Mouse (Mus musculus): ENCODE measurements around the gene Hmg20b. TPM values are rescaled to one million over a fixed set of nuclear protein-coding genes. Genes with fewer than 3 reads are reported as not detected.

The Hmg20b gene
- polyA plus RNA-seq, 1 experiment from 2014 or later, result 27.1 TPM

DNA sequence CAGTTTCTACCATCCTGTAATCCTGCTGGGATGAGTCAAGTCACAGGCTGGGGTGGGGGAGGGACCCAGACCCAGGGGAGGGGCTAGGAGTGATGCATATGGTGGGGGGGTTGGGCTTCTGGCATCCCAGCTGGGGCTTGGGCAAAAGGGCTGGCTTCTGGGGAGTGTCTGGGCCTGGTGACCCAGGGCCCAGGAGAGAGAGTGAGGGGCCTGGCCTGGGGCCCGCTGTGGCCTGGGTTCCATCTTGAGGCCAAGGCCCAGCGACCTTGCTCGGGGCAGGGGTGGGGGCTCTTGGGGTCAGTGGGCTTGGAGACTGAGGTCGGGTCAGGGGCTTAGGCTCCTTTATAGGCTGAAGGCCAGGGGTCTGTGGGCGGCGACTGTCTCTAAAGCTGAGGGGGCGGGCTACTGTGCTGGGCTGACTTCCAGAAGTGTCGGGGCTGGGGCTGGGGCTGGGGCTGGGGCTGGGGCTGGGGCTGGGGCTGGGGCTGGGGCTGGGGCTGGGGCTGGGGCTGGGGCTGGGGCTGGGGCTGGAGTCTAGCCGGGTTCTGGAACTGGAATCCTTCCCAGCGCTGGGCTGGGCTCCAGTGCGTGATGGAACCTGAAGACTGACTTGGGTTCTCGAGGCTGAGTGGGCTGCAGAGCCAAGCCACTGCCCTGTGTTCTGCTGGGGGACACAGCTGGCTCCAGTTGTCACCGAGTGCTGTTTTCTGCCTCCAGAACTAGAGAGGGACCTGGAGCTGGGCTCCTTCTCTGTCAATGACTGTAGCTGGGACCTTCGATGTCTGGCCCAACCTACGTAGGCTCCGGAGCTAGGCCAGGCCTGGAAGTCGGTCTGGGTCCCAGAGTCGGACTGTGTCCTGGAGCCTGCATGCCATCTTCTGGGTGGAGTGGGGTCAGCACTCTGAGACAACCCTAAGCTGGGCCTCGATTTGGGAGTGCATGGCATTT lies 14.6 kb downstream of the Hmg20b start:
- DNase-seq, result no peak
- no peak overlapping the region for H3K4me3 ChIP-seq (replicated peaks)
- 70% methylated on average over 18 of the region's 19 CpGs for WGBS (ENCODE audit: insufficient replicate concordance)
- H3K9me3 ChIP-seq (replicated peaks), result no peaks in the 10 kb centered on the region
- H3K27ac ChIP-seq, result no peak overlapping the region
- H3K4me1 ChIP-seq (replicated peaks), result peaks cover 22% of the 10 kb centered on the region
- no peak overlapping the region for H3K9ac ChIP-seq
- ATAC-seq (ENCODE audit: low read depth), result no peak
- peaks cover 37% of the 10 kb centered on the region for H3K27me3 ChIP-seq
- no peaks in the 10 kb centered on the region for H3K36me3 ChIP-seq
- H3K4me2 ChIP-seq, result no peak overlapping the region

DNA sequence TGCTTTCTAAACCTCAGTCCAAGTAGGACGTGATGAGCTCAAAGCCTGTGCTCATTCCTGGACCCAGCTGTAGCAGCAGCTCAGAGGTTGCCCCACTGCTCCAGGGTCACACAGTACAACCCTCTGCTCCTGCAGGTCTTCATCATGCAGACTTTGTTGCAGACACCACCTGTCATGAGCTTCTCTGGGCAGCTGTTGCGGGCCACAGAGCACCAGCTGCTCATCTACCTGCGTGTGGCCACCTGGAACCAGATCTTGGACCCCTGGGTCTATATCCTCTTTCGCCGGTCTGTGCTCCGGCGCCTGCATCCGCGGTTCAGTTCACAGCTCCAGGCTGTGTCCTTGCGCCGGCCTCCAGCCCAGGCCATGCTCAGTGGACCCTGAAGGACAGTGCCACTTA lies 16.0 kb downstream of the Hmg20b start:
- DNase-seq (no peak), ATAC-seq (ENCODE audit: low read depth) (no peak)
- Histone ChIP-seq H3K4me2 (no peak overlapping the region), H3K27ac (no peak overlapping the region), H3K9me3 (replicated peaks) (no peaks in the 10 kb centered on the region), H3K4me3 (replicated peaks) (no peak overlapping the region), H3K36me3 (no peaks in the 10 kb centered on the region), H3K4me1 (replicated peaks) (peaks cover 25% of the 10 kb centered on the region), H3K9ac (no peak overlapping the region), H3K27me3 (peaks cover 37% of the 10 kb centered on the region)
- 80% methylated on average over 11 of the region's 11 CpGs for WGBS (ENCODE audit: insufficient replicate concordance)

DNA sequence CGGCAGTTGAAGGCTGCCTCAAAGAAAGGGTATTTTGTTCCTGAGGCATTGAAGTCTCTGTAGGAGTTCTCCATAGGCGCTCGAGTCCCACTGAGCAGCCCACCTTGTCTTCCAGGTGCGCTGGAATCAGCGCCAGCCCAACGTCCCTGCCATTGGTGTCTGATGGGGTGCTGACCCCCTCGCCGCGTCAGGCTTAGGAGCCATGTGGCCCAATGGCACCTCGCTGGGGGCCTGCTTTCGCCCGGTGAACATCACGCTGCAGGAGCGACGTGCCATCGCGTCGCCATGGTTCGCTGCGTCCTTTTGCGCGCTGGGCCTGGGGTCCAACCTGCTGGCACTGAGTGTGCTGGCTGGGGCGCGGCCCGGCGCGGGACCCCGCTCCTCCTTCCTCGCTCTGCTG lies 18.0 kb downstream of the Hmg20b start:
- Histone ChIP-seq H3K4me3 (replicated peaks) (no peak overlapping the region), H3K27me3 (peaks cover 26% of the 10 kb centered on the region)
- no peak for ATAC-seq (ENCODE audit: low read depth)

DNA sequence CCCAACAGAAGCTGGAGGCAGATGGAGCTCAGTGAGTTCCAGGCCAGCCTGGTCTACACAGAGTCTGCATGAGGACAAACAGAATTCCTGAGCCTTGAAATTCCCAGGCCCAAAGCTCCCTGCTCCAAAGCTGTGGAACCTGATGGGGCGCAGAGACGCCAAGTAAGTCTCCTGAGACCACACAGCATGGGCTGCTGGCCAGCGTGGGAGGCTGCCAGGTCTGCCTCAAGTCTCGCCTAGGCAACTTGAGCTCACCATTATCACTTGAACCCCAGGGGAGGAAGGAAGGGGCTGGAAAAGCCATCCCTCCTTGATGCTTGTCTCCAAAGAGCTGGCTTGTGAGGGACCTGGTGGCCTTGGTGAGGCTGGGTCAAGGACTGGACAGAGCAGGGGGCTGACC lies 20.3 kb downstream of the Hmg20b start:
- Histone ChIP-seq H3K4me3 (replicated peaks) (no peak overlapping the region), H3K27me3 (peaks cover 21% of the 10 kb centered on the region), H3K4me1 (replicated peaks) (peaks cover 53% of the 10 kb centered on the region), H3K27ac (peak overlapping the region; percentile 37), H3K9me3 (replicated peaks) (no peaks in the 10 kb centered on the region), H3K9ac (peak overlapping the region; percentile 43; the same call in 1 of the 2 replicates), H3K4me2 (peak overlapping the region; percentile 7; the same call in 1 of the 2 replicates), H3K36me3 (peaks cover 24% of the 10 kb centered on the region)
- DNase-seq, result no peak
- 64% methylated on average over 4 of the region's 4 CpGs for WGBS (ENCODE audit: insufficient replicate concordance)
- no peak for ATAC-seq (ENCODE audit: low read depth)

More for the DNA sequence above, 18.0 kb downstream of the Hmg20b start:
- no peak overlapping the region for H3K9ac ChIP-seq
- peak overlapping the region; percentile 24; the same call in 1 of the 2 replicates for H3K4me2 ChIP-seq
- H3K27ac ChIP-seq, result no peak overlapping the region
- WGBS (ENCODE audit: insufficient replicate concordance), result 48% methylated on average over 29 of the region's 29 CpGs
- peaks cover 37% of the 10 kb centered on the region for H3K4me1 ChIP-seq (replicated peaks)
- peaks cover under 1% of the 10 kb centered on the region for H3K36me3 ChIP-seq
- H3K9me3 ChIP-seq (replicated peaks), result no peaks in the 10 kb centered on the region
- no peak for DNase-seq

DNA sequence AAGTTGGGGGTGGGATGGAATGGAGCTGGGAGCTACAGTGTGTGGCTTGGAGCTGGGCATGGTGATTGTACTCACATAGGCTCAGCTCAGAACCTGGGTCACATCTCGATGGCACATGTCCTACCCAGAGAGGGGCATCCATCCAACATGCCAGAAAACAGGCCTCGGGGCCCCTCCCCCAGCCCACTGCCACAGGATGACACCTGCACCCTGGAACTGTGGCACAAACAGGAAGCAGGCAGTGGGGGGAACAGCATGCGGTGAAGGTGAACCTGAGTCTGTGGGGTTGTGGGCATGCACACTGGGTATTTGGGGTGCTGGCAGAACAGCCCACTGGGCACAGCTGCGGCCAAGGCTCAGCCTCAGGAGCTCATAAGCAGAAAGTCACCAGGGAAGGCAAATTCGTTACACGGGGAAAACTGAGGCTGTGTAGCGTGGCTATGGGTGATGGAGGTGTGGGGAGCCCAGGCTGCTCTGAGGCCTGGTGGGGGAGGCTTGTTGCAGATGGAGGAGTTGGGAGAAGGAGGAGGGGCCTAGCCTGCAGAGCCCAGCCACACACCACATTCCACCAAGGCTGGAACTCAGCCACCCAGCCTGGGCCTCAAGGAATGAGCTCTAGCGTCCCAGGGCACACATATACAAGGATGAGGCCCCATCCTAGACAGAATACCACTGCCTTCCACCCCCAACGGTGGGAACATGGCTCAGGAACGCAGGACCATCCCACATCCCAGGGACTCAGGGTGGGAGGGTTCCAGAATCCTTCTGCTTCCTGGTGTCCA lies 20.9 kb downstream of the Hmg20b start:
- Histone ChIP-seq H3K4me3 (replicated peaks) (no peak overlapping the region; the same call in 1 of the 2 replicates), H3K9me3 (replicated peaks) (no peaks in the 10 kb centered on the region), H3K27ac (peak overlapping the region; percentile 72), H3K9ac (peak overlapping the region; percentile 43), H3K27me3 (peaks cover 19% of the 10 kb centered on the region), H3K4me1 (replicated peaks) (peaks cover 53% of the 10 kb centered on the region), H3K36me3 (peaks cover 30% of the 10 kb centered on the region), H3K4me2 (peak overlapping the region; percentile 25)
- 60% methylated on average over 10 of the region's 10 CpGs for WGBS (ENCODE audit: insufficient replicate concordance)
- DNase-seq, result no peak
- ATAC-seq (ENCODE audit: low read depth), result no peak

DNA sequence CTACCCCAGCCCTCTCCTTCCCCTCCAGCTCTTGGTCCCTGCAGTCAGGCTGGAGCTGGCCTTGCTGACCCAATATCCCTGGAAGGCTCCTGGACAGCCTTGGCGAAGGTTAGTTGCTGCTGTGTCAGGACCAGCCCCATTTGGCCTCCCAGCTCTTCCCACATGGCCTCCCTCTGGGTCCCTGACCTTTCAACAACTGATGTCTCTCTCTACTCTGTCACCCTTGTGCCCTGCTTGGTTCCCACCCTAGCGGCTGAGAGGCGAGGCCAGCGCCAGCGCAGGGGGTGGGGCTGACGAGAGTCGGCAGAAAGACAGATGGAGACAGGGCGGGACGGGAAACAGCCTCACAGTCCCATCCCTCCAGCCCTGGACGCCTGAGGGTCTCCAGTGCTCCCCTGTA lies 21.9 kb downstream of the Hmg20b start, which contains the start of gene Tbxa2r:
Gene Tbxa2r (plus strand): TSS at position 346 of the 400 bp plus-strand sequence.
- WGBS (ENCODE audit: insufficient replicate concordance), result 13% methylated on average over 10 of the region's 10 CpGs
- H3K4me3 ChIP-seq (replicated peaks), result no peak within 1 kb of the TSS; the same call in 1 of the 2 replicates
- peaks cover 14% of the 10 kb centered on the region for H3K27me3 ChIP-seq
- ATAC-seq (ENCODE audit: low read depth), result peak; percentile 52
- peak within 1 kb of the TSS; percentile 72 for H3K27ac ChIP-seq
- peaks cover 56% of the 10 kb centered on the region for H3K4me1 ChIP-seq (replicated peaks)
- H3K4me2 ChIP-seq, result peak within 1 kb of the TSS; percentile 25
- no peak for DNase-seq
- peaks cover 40% of the 10 kb centered on the region for H3K36me3 ChIP-seq
- H3K9ac ChIP-seq, result peak within 1 kb of the TSS; percentile 43
- no peaks in the 10 kb centered on the region for H3K9me3 ChIP-seq (replicated peaks)

DNA sequence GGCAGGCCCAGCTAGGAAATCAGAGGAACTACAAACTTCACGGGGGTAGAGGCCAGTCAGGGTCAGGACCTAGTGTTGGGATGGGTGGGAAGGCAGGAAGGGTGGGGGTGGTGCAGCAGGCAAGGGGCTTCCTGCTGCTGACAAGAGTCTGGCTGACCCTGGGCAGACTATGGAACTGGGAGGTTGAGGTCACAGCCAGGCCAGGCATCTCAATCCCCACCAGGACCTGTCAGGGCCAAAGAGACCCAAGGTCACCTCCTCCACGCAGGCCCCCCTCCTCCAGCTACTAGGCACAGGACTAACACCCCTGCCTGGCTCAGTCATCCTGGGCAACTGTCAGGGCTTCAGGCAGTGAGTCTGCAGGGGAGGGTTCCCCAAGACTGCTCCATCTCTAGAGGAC lies 22.3 kb downstream of the Hmg20b start:
- Histone ChIP-seq H3K4me1 (replicated peaks) (peaks cover 57% of the 10 kb centered on the region), H3K27me3 (peaks cover 9% of the 10 kb centered on the region), H3K9me3 (replicated peaks) (no peaks in the 10 kb centered on the region), H3K4me2 (peak overlapping the region; percentile 25; the same call in 1 of the 2 replicates), H3K27ac (peak overlapping the region; percentile 69), H3K4me3 (replicated peaks) (no peak overlapping the region), H3K9ac (no peak overlapping the region), H3K36me3 (peaks cover 44% of the 10 kb centered on the region)
- DNase-seq, result no peak
- WGBS (ENCODE audit: insufficient replicate concordance), result 34% methylated on average over 2 of the region's 2 CpGs
- ATAC-seq (ENCODE audit: low read depth), result peak; percentile 11

DNA sequence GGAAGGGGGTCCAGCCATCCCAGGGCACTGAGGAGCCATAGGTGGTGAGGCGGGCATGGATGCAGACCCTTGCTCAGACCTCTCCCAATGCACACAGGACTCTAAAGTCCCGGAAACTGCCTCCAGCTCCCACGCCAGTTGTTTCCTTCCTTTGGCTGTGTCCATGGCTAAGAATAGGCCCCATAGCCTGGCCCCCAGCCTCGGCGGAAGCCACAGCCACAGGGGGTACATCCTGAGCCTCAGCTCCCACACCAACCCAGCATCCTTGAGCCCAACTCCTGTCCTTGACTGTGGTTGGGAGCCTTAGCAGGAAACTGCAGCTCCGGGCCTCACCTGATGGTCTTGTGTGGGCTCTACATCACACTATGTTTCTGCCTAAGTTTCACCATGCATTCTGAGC lies 23.4 kb downstream of the Hmg20b start:
- Histone ChIP-seq H3K9ac (no peak overlapping the region), H3K4me3 (replicated peaks) (no peak overlapping the region), H3K27ac (peak overlapping the region; percentile 69), H3K36me3 (peaks cover 53% of the 10 kb centered on the region), H3K27me3 (no peaks in the 10 kb centered on the region), H3K4me2 (0 out of 2 replicates have a peak overlapping the region, but pooled peaks have one; percentile 11), H3K4me1 (replicated peaks) (peaks cover 63% of the 10 kb centered on the region), H3K9me3 (replicated peaks) (no peaks in the 10 kb centered on the region)
- WGBS (ENCODE audit: insufficient replicate concordance), result 44% methylated on average over 6 of the region's 6 CpGs
- DNase-seq, result no peak
- no peak for ATAC-seq (ENCODE audit: low read depth)

DNA sequence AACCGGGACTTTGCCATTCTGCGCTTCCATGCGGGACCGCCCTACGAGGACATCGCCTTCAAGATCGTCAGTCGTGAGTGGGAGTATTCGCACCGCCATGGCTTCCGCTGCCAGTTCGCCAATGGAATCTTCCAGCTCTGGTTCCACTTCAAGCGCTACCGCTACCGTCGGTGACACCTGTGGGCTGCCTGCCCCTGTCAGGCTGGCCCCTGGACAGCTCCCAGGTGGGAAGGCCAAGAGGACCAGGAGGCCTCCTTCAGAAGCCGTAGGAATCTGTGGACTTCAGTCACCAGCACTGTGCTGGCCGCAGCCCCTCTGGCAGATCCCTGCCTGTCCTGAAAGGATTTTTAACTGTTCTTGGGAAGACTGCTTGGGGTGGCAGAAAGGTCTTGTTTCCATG lies 24.5 kb downstream of the Hmg20b start:
- Histone ChIP-seq H3K27ac (peak overlapping the region; percentile 66; the same call in 1 of the 2 replicates), H3K27me3 (no peaks in the 10 kb centered on the region), H3K4me2 (no peak overlapping the region), H3K4me3 (replicated peaks) (no peak overlapping the region), H3K9ac (no peak overlapping the region), H3K9me3 (replicated peaks) (no peaks in the 10 kb centered on the region), H3K36me3 (peaks cover 53% of the 10 kb centered on the region), H3K4me1 (replicated peaks) (peaks cover 63% of the 10 kb centered on the region)
- 92% methylated on average over 18 of the region's 18 CpGs for WGBS (ENCODE audit: insufficient replicate concordance)
- DNase-seq (no peak), ATAC-seq (ENCODE audit: low read depth) (no peak)

DNA sequence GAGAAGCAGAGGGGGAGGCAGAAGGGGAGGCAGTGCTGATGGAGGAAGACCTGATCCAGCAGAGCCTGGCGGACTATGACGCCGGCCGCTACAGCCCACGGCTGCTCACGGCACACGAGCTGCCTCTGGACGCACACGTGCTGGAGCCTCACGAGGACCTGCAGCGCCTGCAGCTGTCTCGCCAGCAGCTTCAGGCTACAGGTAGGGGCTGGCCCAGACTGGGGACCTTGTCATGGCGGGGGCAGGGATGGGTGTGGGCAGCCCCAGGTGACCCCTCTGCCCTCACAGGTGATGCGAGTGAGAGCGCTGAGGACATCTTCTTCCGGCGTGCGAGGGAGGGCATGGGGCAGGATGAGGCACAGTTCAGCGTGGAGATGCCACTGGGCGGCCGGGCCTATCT lies 25.1 kb downstream of the Hmg20b start:
- Histone ChIP-seq H3K27ac (no peak overlapping the region), H3K4me2 (no peak overlapping the region), H3K36me3 (peaks cover 53% of the 10 kb centered on the region), H3K4me3 (replicated peaks) (no peak overlapping the region), H3K9ac (no peak overlapping the region), H3K27me3 (no peaks in the 10 kb centered on the region), H3K9me3 (replicated peaks) (no peaks in the 10 kb centered on the region), H3K4me1 (replicated peaks) (peaks cover 61% of the 10 kb centered on the region)
- ATAC-seq (ENCODE audit: low read depth) (no peak), DNase-seq (no peak)
- WGBS (ENCODE audit: insufficient replicate concordance), result 93% methylated on average over 21 of the region's 21 CpGs
